Mouse (Mus musculus): ENCODE data around the gene Ehd1.
A peak's percentile ranks its signal among the peaks of the same experiment; 100 is the strongest.

Gene Ehd1

DNA sequence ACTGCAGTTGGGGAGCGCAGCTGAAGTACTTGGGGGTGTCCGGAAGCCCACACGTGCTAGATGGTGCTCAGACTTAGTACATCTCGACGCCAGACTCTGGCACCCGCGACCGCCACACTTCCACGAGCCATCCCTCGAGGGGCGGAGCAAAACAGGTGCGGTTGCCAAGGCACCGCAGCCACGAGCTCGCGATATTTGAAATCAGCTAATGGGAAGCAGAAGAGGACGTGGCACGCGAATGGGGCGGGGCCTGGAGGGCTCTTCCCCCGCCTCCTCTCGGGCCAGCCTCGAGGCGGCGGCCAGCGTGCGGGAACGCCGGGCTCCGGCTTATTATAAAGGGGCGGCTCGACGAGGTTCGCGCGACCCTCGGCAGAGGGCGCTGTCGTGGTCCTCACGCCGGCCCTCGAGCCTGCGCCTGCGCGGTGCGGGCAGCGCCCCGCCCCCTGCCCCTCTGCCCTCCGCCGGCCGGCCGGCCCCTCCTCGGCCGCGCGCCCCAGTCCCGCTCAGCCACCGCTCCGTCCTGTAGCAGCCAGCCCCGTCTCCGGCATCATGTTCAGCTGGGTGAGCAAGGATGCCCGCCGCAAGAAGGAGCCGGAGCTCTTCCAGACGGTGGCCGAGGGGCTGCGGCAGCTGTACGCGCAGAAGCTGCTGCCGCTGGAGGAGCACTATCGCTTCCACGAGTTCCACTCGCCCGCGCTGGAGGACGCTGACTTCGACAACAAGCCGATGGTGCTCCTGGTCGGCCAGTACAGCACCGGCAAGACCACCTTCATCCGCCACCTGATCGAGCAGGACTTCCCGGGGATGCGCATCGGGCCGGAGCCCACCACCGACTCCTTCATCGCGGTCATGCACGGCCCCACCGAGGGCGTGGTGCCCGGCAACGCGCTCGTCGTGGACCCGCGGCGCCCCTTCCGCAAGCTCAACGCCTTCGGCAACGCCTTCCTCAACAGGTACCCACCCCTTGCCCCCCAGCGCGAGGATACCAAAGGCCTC is at the start of gene Ehd1:
TSS of gene Ehd1 (plus strand) at position 300 of the 996 bp plus-strand sequence.
- DNase-seq (ENCODE audit: low read depth, low spot score), result peak; percentile 100

DNA sequence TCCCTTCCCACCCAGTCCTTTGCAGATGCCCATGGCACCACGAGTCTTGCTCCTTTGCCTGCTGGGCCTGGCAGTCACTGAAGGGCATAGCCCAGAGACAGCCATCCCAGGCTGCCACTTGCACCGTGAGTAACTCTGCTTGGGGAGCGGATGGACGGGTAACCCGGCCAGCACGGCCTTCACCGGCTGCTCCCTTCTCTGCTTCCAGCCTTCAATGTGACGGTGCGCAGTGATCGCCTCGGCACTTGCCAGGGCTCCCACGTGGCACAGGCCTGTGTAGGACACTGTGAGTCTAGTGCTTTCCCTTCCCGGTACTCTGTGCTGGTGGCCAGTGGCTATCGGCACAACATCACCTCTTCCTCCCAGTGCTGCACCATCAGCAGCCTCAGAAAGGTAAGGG is 49.8 kb upstream of the Ehd1 start:
- no peak for DNase-seq (ENCODE audit: low read depth, low spot score)

DNA sequence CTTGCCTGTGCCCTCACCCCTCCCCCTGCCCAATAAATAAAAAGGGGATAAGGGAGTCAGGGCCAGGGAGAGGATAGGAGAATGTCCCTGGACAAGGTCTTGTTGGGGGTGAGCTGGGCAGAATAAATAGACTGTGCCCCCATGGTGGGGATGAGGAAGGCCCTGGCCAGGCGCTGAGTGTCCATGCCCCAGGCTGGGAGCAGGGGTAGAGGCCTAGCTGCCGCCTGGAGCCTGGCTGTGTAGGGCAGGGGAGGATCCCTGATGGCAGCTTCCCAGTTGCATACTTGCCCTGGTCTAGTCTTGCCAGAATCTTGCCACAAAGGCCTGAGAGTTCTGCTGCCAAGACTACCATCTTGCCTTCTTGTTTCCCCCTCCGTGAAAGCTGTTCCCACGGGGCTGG is 48.7 kb upstream of the Ehd1 start:
- DNase-seq (ENCODE audit: low read depth, low spot score), result no peak

DNA sequence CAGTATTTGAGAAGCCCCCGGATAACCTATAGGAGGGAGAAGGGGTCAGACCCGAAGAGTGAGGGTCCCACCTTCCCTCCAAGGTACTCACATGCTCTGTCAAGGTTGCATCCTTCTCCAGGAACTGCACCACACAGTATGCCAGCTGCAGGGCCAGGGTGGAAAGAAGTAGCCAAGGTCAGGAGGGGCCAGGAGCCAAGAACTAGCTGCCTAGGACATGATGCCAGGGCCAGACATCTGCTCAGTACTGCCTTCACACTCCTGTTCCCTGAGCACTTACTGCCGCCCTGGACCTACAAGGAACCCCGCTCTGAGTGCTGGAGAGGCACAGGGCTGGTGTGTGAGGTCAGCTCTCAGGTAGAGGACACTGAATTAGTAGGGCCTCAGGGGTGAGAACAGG is 46.1 kb upstream of the Ehd1 start:
- DNase-seq (ENCODE audit: low read depth, low spot score), result no peak

DNA sequence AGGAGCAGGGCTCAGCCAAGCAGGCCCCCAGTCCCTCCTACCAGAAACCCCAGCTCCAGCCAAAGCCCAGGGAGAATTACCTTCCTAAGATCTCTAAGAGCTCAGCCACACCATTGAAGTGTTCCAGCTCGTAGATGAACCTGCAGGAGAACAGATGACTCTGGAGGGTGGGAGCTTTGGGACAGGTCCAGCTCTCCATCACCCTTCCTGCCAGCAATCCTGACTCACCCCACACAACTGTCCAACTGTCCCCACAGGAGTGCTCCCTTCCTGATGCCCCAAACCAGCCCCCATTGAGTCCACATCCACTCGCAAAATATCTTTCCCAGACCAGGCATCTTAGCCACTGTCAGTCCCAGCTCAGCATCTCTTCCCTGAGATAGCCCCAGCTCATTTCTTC is 45.5 kb upstream of the Ehd1 start:
- no peak for DNase-seq (ENCODE audit: low read depth, low spot score)

DNA sequence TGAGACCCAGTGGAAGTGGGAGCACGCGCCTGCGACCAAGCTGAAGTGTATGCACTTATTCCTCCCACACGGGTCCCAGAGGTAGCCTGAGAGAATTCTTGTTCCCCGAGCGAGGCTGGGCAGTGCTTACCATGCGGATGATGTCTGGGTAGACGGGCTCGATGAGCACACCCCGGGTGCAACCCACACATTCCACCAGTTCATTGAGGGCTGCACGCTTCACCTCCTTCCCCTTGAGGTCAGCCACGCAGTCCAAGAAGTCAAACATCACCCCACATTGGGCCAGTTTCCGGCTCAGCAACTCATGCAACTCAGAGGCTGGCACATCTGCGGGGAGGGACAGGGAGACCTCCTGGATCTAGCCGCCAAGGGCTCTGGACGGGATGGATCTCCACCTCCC is 42.9 kb upstream of the Ehd1 start:
- DNase-seq (ENCODE audit: low read depth, low spot score), result no peak

DNA sequence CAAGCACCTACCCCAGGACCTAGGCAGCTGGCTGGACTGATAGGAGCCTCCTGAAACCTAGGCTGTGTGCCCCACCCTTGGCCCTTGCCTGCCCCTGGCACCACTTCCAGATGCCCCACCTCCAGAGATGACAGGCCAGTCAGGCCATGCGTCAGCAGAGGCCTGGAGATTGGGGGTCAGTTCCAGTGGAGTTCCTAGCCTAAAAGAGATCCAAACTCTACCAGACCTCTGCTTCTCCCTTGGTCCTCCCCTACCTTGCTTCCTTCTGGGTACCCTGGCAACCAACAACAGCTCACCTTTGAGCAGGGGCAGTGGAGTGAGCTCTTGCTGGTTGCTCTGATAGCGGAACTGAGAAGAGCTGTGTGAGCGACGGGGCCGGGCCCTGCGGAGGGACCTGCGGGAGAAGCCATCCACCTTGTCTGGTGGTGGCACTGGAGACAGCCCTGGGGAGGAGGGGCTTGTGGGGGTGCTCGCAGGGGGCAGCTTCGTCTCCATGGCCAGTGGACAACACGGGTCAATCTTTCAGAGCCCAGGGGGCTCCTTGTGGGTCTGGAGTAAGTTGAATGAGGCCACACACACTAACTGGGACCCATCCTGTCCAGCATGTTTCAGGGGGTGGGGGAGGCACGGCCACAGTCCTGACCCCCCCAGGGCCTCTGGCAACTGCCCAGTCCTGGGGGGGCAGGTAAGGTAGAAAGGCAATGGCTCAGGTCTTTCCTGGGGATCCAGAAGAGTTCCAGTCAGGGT is 42.0 kb upstream of the Ehd1 start:
- DNase-seq (ENCODE audit: low read depth, low spot score), result no peak

DNA sequence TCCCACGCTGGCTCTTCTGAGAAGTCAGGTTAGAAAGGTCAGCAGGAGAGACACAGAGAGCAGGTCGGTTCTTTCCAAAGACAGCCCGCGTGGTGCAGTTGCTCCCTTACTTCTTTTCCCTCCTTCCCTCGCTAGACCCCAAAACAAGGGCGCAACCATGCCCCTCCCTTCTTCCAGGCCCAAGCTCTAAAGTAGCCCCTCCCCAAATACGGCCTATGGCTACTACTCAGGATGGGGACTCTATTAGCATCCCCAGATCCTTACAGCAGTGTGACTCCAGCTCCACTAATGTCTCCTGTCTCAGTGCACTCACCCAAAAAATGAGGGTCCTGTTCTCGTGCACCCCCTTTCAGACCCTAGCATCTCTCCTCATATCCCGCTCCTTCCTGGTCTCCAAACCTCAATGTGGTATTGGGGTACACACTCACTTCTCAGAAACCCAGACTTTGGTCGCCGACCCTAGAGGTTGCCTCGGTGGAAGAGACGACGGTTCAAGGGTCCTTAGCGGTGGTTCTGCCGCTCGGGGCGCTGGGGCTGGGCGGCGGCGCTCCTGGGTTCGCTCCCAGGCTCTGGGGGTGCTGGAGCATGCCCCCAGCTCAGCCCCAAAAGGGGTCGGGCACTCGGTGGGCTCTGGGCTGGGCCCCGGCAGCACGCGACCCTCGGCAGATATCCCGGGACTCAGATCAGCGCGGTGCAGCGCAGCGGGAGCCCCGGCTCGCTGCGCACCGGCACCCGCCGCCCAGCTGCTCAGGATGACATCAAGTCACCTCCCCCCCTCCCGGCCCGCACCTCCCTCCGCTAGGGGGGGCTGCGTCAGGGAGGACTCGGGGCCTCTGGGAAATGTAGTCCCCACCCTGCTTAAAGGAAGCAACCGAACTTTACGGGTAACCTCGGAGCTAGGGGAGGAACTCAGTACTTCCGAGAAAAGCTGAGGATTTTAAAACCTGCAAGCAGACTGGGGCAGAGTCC is 41.2 kb upstream of the Ehd1 start, which contains the start of gene Ppp2r5b:
TSS of gene Ppp2r5b (minus strand) at position 789 of the 969 bp plus-strand sequence.
- DNase-seq (ENCODE audit: low read depth, low spot score), result peak; percentile 94

DNA sequence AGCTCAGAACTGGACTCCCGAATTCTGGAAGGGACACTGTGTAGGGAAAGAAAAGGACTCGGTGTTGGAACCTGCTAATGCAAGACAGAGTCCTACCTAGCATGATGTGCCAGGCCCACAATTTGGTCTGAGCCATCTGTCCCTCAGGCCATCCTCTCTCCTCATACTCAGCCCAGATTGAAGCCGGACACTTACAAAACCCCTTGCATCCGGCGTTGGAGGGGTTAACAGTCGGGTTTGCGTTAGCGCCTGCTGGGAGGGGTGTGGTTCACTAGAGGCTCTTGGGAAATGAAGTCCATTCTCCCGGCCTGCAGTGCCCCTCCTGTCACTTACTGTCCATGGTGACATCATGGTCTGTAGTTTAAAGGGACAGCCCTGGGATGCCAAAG is 40.5 kb upstream of the Ehd1 start:
- DNase-seq (ENCODE audit: low read depth, low spot score), result peak; percentile 90

DNA sequence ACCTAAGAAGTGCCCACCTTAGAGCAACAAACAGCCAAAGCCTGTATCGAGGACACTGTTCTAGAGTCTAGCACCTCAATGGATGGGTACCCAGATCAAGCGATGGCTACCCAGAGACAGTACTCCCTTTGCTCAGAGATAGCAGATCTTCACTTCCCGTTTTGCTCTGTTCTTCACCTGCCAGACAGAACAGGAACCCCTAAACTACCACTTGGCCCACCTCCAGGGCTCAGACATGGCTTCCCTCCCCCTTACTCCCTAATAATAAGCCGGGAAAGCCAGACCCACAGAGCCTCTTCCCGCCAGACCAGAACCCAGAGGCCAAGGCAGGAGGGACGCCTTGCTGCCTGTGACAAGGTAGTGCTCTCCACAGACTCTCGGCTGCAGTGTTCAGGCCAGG is 39.7 kb upstream of the Ehd1 start:
- no peak for DNase-seq (ENCODE audit: low read depth, low spot score)

DNA sequence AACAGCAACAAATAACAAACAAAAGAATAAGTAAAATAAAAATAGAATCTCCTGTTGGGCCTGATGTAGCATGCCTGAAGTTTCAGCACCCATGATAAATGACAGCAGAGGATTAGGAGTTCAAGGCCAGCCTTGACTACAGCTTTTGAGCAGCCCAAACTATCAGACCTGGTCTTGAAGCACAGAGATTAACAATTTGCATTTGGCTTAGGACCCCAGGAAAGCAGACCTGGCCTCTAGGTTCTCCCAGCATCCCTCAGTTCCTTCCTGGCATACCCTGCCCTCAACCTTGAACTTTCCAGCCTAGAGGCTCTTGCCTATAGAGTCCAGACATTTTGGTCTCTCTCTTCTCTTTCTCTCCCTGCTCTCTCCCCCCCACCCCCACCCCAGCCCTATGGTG is 37.8 kb upstream of the Ehd1 start:
- DNase-seq (ENCODE audit: low read depth, low spot score), result no peak

DNA sequence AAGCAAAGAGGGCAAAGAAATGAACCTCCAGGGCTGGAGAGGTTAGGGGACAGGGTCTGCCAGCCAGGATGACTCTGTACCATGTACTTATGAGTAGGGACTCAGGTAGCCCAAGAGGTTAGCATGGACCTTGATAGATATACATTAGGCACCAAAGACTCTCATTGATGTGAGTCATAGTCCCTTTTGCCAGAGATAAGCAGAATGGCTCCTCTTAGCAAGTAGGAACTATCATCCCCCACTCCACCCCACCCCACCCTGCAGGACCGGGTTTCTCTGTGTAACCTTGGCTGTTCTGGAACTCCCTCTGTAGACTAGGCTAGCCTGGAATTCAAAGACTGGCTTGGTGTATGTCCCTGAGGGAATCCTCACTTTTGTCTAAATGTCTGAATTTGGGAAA is 36.4 kb upstream of the Ehd1 start:
- no peak for DNase-seq (ENCODE audit: low read depth, low spot score)

DNA sequence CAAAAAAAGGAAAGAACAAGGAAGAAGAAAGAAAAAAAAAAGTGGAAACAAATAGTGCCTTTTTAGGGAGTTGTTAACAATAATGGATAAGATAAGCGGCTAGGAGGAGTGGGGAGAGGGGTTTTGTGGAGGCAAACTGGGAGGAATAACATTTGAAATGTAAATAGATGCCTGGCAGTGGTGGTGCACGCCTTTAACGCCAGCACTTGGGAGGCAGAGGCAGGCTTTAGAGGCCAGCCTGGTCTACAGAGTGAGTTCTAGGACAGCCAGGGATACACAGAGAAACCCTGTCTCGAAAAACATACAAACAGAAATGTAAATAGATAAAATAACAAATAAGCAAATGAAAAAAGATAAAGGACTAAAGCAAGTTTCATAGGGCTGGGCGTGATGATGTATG is 35.8 kb upstream of the Ehd1 start:
- peak; percentile 44 for DNase-seq (ENCODE audit: low read depth, low spot score)

DNA sequence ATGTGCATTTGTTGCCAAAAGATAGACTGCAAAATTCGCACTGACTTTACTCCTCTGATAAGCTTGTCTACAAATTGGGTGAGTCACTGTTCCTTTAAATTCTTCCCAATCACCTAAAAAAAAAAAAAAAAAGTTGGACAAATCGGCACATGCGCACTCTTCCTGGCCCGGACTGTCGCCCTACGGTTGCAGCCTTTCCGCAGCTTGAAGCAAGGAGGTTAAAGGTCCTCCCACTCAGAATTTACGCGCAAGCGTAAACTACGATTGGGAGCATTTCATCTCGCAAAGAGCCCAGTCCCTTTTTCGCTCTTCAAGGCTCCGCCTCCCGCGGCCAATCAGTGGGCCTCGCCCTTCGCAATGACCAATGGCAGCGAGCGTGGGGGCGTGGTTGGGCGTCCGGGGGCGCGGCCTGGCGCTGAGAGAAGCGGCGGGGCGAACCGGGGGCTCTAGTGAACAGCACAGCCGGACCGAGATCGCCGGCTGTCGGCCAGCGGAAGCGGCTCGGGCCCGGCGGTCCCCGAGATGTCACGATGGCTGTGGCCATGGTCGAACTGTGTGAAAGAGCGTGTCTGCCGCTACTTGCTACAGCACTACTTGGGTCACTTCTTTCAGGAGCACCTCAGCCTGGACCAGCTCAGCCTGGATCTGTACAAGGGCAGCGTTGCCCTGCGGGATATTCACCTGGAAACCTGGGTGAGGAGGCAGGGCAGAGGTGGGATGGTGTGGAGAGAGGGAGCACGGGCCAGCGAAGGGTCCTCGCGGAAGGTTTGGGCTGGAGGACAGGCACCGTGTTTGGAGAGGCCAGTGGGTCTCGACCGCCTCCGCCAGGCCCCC is 35.0 kb upstream of the Ehd1 start, which contains the start of gene Atg2a:
TSS of gene Atg2a (plus strand) at position 395 of the 834 bp plus-strand sequence.
- peak; percentile 100 for DNase-seq (ENCODE audit: low read depth, low spot score)

DNA sequence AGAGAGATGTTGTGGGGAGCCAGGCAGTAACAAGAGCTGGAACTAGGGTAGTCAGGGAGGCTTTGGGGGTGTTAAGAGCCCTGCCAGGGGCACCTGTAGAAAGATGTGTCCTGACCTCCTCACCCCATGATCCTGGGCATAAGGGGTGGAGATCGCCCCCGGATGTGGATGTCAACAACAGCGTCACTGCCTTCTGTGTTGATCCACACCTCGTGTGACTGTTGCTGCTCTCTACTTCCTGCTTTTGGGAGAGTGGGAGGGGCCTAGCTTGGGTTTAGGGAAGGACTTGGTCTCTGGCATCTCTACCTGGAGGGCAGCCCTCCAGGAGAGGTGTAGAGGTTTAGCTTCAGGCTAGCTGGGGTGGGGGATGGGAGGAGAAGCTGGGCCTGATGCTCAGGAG is 34.2 kb upstream of the Ehd1 start:
- peak; percentile 89 for DNase-seq (ENCODE audit: low read depth, low spot score)

DNA sequence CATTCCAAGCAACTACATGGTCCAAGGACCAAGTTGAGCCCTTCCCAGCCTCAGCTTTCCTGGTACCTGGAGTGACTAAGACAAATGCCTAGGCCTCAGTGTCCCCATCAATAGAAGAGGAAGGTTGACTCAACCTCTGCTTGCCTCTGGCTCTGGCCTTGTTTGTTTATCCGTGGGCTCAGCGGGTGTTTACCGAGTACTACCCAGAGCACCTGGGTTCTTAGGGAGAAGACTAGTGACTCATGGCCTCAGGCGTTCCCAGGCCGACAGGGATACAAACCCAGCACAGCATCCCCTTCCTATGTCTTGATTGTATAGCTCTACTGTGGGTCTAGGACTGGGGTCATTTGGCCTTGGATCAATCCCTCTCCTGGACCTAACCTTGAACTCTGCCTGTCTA is 33.3 kb upstream of the Ehd1 start:
- DNase-seq (ENCODE audit: low read depth, low spot score), result no peak

DNA sequence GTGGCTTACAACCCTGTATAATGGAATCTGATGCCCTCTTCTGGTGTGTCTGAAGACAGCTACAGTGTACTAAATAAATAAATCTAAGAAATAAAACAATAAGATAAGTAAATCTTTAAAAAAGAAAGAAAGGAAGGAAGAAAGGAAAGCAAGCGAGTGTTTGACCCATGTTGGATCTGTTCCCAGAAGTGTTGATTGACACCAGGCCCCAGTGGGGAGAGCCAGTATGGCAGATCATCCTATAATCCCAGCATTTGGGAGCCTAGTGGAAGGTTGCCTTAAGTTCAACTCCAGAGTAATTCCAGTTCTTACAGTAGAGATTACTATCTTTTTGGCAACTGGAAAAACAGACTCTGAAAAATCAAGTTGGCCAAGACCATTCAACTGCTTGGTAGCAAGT is 30.7 kb upstream of the Ehd1 start:
- DNase-seq (ENCODE audit: low read depth, low spot score), result no peak

DNA sequence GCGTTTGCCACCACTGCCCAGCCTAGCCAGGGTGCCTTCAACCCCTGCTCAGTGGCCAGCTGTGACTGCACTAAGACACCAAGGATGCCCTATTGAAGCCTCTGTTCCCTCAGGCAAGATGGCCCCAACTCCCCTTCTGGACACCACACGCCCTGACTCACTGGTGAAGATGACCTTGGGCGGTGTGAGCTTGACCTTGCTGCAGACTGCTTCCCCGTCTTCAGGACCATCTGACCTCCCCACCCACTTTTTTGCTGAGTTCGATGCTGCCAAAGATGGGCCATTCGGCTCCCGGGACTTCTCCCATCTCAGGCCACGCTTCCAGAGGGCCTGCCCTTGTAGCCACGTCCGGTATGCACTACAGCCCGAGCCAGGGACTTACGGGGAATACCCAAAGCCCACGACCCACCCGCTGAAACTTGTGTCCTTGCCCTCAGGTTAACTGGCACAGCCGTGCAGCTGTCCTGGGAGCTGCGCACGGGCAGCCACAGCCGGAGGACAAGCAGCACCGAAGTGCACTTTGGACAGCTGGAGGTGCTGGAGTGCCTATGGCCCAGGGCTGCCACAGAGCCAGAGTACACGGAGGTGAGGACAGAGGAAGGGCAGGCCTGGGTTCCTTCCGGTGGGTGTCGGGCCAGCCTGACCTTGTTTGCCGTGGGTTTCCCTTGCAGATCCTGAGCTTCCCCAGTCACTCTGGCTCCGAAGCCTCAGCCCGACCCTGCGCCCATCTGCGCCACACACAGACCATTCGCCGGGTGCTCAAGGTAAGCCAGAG is 28.8 kb upstream of the Ehd1 start:
- DNase-seq (ENCODE audit: low read depth, low spot score), result peak; percentile 74

DNA sequence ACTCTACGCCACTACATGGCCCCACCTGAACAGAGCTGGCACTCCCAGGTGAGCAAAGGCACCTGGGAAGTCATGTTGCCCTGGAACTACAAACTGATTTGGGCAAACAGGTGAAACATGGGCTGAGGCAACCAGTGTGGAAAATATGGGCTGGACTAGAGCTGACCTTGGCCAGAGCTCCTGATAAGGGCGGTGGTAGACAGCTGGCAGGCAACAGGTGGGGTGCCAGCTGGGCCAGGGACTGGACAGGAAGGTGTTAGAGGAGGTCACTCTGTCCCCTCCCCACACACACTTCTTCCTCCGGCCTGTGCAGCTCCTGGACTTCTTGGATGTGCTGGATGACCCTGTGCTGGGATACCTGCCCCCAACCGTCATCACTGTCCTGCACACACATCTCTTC is 23.5 kb upstream of the Ehd1 start:
- DNase-seq (ENCODE audit: low read depth, low spot score), result no peak

DNA sequence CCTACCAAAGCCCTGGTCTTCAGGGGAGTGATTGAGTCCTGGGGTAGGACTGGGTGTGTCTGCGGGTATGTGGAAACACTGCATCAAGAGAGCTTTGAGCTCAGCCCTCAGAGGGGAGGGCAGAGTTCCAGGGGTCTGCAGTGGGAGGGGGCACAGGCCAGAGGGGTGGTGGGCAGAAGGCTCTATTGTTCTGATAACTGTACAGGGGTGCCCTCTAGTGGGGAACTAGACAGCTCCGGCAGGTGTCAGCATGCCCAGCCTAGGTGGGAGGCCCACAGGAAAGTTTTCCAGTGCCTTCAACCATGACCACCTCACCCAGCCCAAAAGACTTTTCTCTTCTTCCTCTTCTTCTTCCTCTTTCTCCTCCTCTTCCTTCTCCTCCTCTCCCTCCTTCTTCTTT is 16.1 kb upstream of the Ehd1 start:
- DNase-seq (ENCODE audit: low read depth, low spot score), result no peak
